Mouse (Mus musculus): ENCODE measurements around the gene Wfdc18.

DNA sequence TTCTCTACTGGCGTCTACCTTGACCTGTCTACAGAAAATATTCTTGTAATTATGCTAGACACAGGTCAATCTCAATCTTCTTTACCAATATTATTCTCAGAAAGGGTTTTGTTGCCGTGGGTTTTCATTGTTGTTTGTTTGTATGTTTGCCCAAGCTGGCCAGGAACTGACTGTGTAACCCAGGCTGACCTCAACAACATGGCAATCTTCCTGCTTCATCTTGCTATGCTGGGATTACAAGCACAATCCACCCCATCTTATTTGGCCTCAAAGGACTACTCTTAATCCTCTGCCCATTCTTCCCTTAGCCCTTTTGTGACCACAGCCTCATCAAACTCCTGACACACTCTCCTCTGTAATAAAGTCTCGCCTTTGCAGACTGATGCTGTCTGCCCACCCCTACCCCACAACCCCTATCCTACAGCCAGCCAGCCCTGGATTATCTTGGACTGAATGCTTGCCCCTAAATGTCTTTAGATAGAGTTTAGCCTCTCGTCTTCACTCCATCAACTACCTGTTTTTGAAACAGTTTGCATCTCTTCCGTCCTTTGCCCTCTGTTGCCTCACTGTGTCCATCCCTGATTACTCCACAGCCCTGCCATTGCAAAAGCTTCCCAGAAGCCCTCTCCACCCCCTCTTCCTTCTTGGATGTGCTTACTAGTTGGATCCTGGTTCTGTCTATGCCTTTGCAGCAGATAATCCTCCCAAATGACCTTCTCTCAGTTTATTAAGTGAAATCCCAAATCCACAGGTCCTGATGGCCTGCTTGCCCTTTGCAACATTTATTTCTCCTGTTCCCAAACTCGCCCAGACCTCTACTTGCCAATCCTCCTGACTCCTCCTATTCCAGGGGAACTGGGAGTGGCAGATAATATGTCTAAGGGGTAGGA, 38.8 kb downstream of the Wfdc18 start:
- TF ChIP-seq FLI1 (IDR thresholded peaks at IDR 0.05; ENCODE audit: low read length) = no peak
- TF ChIP-seq GATA1 (IDR thresholded peaks at IDR 0.05; ENCODE audit: borderline replicate concordance, low read length) = no peak

All from megakaryocyte, embryonic 14.5 days (primary cell).